Mouse (Mus musculus) midbrain, embryonic 14.5 days (tissue): ENCODE measurements around the gene Ros1. TPM values are rescaled to one million over a fixed set of nuclear protein-coding genes. Genes with fewer than 3 reads are reported as not detected.

ENCODE experiments used
- ATAC-seq: fragments of 200-750 bp; cut with Nextera tagmentation; 2 replicates; pipeline ENCODE4 v1.8.0; 2017; ENCODE audit warnings: moderate number of reproducible peaks, moderate library complexity; ENCODE audit not compliant: low FRiP score, low TSS enrichment
- DNase-seq: peaks from one replicate; pipeline ENCODE4 v3.0.0-alpha.2; 2015
- H3K27ac ChIP-seq: fragments of 300-500 bp; sonication (generic); replicated peaks from 2 replicates; pipeline ENCODE4 v1.5.1; 2014; ENCODE audit warnings: mild to moderate bottlenecking, low read depth, low read length, moderate library complexity
- H3K27me3 ChIP-seq: fragments of 300-500 bp; sonication (generic); 2 replicates; pipeline ENCODE4 v1.6.1; 2014; ENCODE audit warnings: low read length, control low read depth, mixed read lengths; ENCODE audit not compliant: control insufficient read depth, insufficient read depth
- H3K36me3 ChIP-seq: fragments of 300-500 bp; sonication (generic); 2 replicates; pipeline ENCODE4 v1.6.1; 2014; ENCODE audit warnings: low read length, control low read depth; ENCODE audit not compliant: control insufficient read depth, insufficient read depth
- H3K4me1 ChIP-seq: fragments of 300-500 bp; sonication (generic); 2 replicates; pipeline ENCODE4 v1.6.1; 2014; ENCODE audit warnings: mild to moderate bottlenecking, antibody characterized with exemption, low read length, control low read depth; ENCODE audit not compliant: control insufficient read depth, insufficient read depth
- H3K4me2 ChIP-seq: fragments of 300-500 bp; sonication (generic); 2 replicates; pipeline ENCODE4 v1.6.1; 2014; ENCODE audit warnings: mild to moderate bottlenecking, low read length, moderate library complexity
- H3K4me3 ChIP-seq: fragments of 300-500 bp; sonication (generic); replicated peaks from 2 replicates; pipeline ENCODE4 v1.5.1; 2014; ENCODE audit warnings: low read depth, low read length
- H3K9ac ChIP-seq: fragments of 300-500 bp; sonication (generic); replicated peaks from 2 replicates; pipeline ENCODE4 v1.6.1; 2014; ENCODE audit warnings: mild to moderate bottlenecking, low read length, moderate library complexity
- H3K9me3 ChIP-seq: fragments of 300-500 bp; sonication (generic); 2 replicates; pipeline ENCODE4 v1.6.1; 2016; ENCODE audit warnings: low read length, control low read depth, mixed read lengths; ENCODE audit not compliant: control insufficient read depth
- WGBS: fragments of 180-500 bp; shearing (Covaris S2); extraction: QIAGEN DNeasy Blood & Tissue Kit; methylation state at CpG from one replicate; pipeline ENCODE4 v1.1.7; 2014; 5-methylcytosine and 5-hydroxymethylcytosine counted together
- polyA plus RNA-seq: library from polyadenylated mRNA; unstranded; fragments of >200 nt; fragmentation: Nextera tagmentation; extraction: Ambion mirVana; gene quantifications from 2 replicates; pipeline ENCODE4 v1.2.1, GENCODE M21; 2014

Ros1 gene
- polyA plus RNA-seq, 1 experiment from 2014 or later, result not detected

DNA sequence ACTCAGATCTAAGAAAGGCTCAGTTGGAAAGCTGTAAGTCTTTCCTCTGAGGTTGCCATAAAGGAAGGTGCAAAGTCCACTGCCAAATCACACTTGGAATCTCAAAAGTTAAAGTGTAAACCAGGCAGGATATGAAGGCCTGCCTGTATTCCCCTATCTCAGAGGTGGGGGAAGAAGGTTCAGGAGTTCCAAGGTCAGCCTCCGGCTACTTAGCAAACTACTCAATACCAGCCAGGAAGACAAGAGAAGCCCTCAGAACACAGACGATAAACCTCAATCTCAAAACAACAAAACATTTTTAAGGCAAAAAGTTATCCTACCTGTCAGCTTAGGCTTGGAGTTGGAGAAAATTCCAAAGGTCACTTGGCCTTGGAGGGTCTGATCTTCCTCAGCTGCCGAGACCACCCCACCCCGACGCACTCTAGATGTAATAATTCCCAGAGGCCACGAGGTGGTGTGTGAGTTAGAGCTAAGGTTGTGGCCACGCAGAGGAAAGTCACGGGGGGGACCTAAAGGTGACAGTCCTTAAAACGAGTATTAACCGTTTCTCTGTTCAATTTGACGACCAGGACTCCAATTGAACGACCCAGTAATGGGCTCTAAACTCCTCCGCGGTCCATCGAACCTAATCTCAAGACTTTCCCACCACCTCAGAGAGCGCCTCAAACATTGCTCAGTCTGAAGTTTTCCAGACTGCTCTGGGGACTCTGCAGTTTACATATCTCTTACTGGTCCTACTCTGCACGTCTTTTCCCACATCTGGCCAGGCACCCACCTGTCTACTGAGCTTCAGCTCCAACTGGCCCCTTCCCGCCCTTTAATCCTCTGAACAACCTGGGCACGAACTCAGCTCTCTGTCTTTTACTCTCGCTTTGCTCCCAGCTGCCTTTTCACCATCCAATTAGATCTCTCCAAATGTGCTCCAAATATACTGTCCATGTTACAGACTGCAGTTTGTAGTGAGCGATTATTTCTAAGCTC lies 37.4 kb upstream of the Ros1 start:
- ATAC-seq, result no peak
- Histone ChIP-seq H3K27ac (no peak overlapping the region), H3K4me1 (0 out of 2 replicates have a peak, but pooled peaks cover 4% of the 10 kb centered on the region), H3K27me3 (no peaks in the 10 kb centered on the region), H3K4me3 (peak overlapping the region; percentile 74), H3K9ac (no peak overlapping the region; the same call in 1 of the 2 replicates), H3K4me2 (peak overlapping the region; percentile 86), H3K9me3 (no peaks in the 10 kb centered on the region), H3K36me3 (no peaks in the 10 kb centered on the region)
- 12% methylated on average over 21 of the region's 21 CpGs for WGBS
- peak; percentile 69 for DNase-seq

DNA sequence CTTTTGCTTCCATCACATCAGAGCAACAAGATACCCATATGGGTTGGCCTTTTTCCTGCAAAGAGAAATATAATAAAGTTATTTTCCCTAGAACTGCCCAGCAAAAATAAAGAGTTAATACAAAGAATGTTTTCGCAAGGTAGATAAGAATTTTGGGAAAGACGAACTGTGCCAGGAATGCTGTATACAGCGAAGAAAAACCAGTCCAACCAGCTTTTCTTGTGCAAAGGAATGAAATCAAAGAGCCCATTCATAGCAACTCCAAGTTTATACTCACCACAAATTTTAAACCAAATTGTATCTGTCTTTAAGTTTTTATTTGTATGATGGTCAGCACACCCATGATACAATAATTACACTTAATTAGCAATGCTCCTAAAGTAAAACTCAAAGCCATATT lies 24.6 kb upstream of the Ros1 start:
- no peak for DNase-seq
- H3K4me2 ChIP-seq, result no peak overlapping the region
- no peak overlapping the region for H3K9ac ChIP-seq
- H3K9me3 ChIP-seq, result no peaks in the 10 kb centered on the region
- 90% methylated on average over 3 of the region's 3 CpGs for WGBS
- no peaks in the 10 kb centered on the region for H3K4me1 ChIP-seq
- no peak overlapping the region for H3K27ac ChIP-seq
- H3K36me3 ChIP-seq, result no peaks in the 10 kb centered on the region
- H3K27me3 ChIP-seq, result no peaks in the 10 kb centered on the region
- no peak overlapping the region for H3K4me3 ChIP-seq
- no peak for ATAC-seq

DNA sequence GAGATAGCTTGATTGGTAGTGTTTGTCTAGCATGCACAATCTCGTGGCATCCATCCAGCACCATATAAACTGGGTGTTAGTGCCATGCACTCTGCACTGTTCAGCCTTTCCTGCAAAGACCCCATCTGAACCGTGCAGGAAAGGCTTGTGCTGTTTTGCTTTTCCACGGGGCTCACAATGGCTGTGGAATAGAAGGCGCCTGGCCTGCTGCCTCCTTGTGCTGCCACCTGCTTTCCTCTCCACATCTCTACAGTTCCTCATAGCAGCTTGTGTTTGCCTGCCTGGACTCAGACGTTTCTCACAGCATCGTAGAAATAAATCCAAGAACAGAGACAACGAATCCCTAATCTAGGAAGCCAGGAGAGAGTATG lies 22.5 kb upstream of the Ros1 start:
- DNase-seq (peak; percentile 27), ATAC-seq (peak; percentile 24; the same call in 1 of the 2 replicates)
- WGBS, result 52% methylated on average over 7 of the region's 7 CpGs
- Histone ChIP-seq H3K4me3 (no peak overlapping the region), H3K27ac (no peak overlapping the region), H3K36me3 (no peaks in the 10 kb centered on the region), H3K9me3 (no peaks in the 10 kb centered on the region), H3K27me3 (no peaks in the 10 kb centered on the region), H3K4me1 (no peaks in the 10 kb centered on the region), H3K4me2 (no peak overlapping the region), H3K9ac (no peak overlapping the region)

DNA sequence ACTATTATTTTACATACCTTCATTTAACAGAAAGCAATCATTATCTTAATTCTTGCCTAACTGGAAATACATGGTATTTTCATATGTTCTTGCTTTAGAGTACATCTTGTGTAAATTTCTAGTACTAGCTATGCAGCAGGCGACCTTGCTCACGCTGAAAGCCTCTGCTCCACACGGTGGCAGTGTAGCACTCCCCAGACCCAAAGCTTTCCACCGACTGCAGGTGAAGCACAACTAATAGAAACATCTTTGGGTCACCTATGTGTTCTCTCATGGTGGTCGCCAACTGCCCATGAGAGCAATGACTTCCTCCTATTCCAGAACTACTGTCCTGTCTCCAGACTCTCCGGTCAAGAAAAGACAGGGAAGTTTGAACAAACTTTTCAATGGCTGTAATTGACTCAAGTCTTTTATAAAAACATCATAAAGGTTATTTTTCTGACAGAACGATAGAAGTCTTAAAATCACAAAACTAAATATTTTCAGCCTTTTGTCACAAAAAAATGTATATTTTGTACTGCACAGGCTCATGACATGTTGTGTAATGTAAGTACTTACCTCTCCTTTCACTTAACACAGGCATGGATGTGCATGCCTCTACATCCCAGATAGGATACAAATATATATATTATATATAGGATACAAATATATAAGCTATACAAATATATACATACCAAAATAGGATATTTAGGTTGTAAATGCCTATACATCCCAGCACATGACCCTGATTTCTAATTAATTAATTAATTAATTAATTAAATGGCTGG lies 21.9 kb upstream of the Ros1 start:
- no peaks in the 10 kb centered on the region for H3K9me3 ChIP-seq
- ATAC-seq (peak; percentile 70; the same call in 1 of the 2 replicates), DNase-seq (peak; percentile 85)
- no peak overlapping the region for H3K9ac ChIP-seq
- H3K4me2 ChIP-seq, result no peak overlapping the region
- WGBS, result 26% methylated on average over 7 of the region's 7 CpGs
- no peaks in the 10 kb centered on the region for H3K4me1 ChIP-seq
- no peaks in the 10 kb centered on the region for H3K27me3 ChIP-seq
- H3K36me3 ChIP-seq, result no peaks in the 10 kb centered on the region
- no peak overlapping the region for H3K27ac ChIP-seq
- H3K4me3 ChIP-seq, result no peak overlapping the region

DNA sequence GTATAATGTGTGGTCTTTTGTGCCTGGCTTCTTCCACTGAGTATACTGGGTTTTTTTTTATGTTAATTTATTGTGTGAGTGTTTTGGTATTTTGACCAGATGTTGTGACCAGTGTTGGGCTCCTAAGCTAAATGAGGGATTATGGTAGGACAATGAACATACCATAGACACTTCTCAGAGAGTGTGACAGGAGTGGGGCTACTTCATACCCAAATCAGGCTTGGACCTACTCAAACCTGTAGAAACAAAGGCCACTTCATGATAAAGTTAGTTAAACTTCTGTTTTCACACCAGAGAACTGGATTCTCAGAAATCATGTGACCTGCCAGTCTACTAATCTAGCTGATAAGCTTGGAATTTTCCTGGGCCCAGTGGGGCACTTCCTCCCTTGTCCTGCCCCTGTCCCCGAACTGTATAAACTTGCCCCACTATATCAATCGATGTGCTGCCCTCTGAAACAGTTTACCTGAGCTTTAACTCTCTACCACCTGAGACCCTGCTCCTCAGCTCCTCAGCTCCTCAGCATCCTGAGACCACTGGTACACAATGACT lies 20.3 kb upstream of the Ros1 start:
- H3K36me3 ChIP-seq, result no peaks in the 10 kb centered on the region
- ATAC-seq, result no peak
- H3K27ac ChIP-seq, result no peak overlapping the region
- H3K27me3 ChIP-seq, result no peaks in the 10 kb centered on the region
- no peaks in the 10 kb centered on the region for H3K4me1 ChIP-seq
- WGBS, result 69% methylated on average over 2 of the region's 2 CpGs
- no peak overlapping the region for H3K4me3 ChIP-seq
- no peaks in the 10 kb centered on the region for H3K9me3 ChIP-seq
- no peak overlapping the region for H3K4me2 ChIP-seq
- no peak for DNase-seq
- no peak overlapping the region for H3K9ac ChIP-seq

DNA sequence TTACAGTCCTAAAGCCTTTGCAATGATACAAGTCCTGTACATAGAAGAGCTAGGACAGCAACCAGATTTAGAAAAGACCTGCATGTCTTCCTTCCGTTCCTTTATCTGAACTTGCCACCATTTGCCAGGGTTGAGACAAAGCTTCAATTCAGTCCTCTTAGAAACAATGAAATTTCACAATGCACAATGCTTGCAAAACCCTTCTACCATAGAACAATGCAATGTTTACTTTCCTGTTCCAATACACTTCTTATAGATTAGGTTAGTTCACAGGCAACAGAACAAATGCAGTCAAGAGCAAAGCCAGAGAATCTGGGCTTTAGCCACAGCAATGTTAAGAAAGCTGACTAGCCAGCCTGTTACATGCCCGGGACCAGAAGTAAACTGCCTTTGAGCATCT lies 9.0 kb upstream of the Ros1 start:
- no peak for DNase-seq
- H3K9ac ChIP-seq, result no peak overlapping the region
- no peak overlapping the region for H3K4me2 ChIP-seq
- no peak for ATAC-seq
- no peaks in the 10 kb centered on the region for H3K9me3 ChIP-seq
- no peaks in the 10 kb centered on the region for H3K4me1 ChIP-seq
- H3K4me3 ChIP-seq, result no peak overlapping the region
- WGBS, result 85% methylated on average over 2 of the region's 2 CpGs
- H3K36me3 ChIP-seq, result no peaks in the 10 kb centered on the region
- H3K27me3 ChIP-seq, result no peaks in the 10 kb centered on the region
- H3K27ac ChIP-seq, result no peak overlapping the region

DNA sequence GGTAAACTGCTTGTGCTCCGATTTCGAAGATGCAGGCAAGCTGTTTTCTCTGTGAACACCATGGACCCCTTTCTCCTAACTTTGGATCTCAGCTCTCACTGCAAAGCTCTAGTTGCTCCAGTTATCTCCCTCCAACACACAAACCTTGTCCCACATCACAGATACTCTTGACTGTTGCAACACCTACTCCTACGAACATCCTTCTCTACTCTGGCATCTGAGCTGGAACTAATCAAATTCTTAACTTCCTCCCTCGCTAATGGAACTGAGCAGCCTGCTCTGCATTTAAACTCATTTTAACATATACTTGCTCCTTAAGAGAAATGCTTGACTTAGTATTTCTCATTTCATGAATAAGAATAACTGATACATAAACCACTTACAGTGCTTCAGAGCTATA lies 9.1 kb downstream of the Ros1 start:
- Histone ChIP-seq H3K4me1 (no peaks in the 10 kb centered on the region), H3K4me2 (no peak overlapping the region), H3K36me3 (no peaks in the 10 kb centered on the region), H3K27ac (no peak overlapping the region), H3K27me3 (no peaks in the 10 kb centered on the region), H3K4me3 (no peak overlapping the region), H3K9ac (no peak overlapping the region), H3K9me3 (no peaks in the 10 kb centered on the region)
- DNase-seq (no peak), ATAC-seq (no peak)
- WGBS, result 96% methylated on average over 4 of the region's 4 CpGs

DNA sequence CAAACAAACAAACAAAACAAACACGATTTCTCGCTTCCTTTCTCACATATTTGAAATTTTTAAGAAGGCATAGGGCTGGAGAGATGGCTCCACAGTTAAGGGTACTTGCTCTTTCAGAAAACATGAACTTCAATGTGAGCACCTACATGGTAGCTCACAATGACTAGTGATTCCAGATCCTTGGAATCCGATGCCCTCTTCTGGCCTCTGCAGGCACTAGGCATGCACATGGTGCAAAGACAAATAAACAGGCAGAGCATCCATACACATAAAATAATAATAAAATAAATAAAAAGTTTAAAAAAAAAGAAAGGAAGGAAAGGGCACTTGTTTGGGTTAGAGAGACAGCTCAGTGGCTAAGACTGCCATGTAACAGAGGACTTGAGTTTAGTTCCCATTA lies 12.2 kb downstream of the Ros1 start:
- Histone ChIP-seq H3K4me3 (no peak overlapping the region), H3K9ac (no peak overlapping the region), H3K27me3 (no peaks in the 10 kb centered on the region), H3K4me1 (no peaks in the 10 kb centered on the region), H3K27ac (no peak overlapping the region), H3K4me2 (no peak overlapping the region), H3K36me3 (no peaks in the 10 kb centered on the region), H3K9me3 (no peaks in the 10 kb centered on the region)
- DNase-seq (peak; percentile 2), ATAC-seq (no peak)
- 89% methylated on average over 3 of the region's 3 CpGs for WGBS
